Mouse (Mus musculus): ENCODE data around the gene Sec31a.

Gene Sec31a

GRCm38 (mm10) chr5:100349287-100350215, 66.5 kb downstream of the Sec31a start:
- no peak for DNase-seq (ENCODE audit: low read depth, low spot score)

- no peak for DNase-seq (ENCODE audit: low read depth, low spot score)
Measured at GRCm38 (mm10) chr5:100345118-100345517, 70.9 kb downstream of the Sec31a start.

- DNase-seq (ENCODE audit: low read depth, low spot score): no peak
Measured at GRCm38 (mm10) chr5:100343087-100343486, 72.9 kb downstream of the Sec31a start.

GRCm38 (mm10) chr5:100342422-100342821, 73.6 kb downstream of the Sec31a start:
- no peak for DNase-seq (ENCODE audit: low read depth, low spot score)

GRCm38 (mm10) chr5:100341042-100341441, 75.0 kb downstream of the Sec31a start:
- no peak for DNase-seq (ENCODE audit: low read depth, low spot score)

- no peak for DNase-seq (ENCODE audit: low read depth, low spot score)
Measured at GRCm38 (mm10) chr5:100337852-100338251, 78.2 kb downstream of the Sec31a start.

GRCm38 (mm10) chr5:100336876-100337275, 79.2 kb downstream of the Sec31a start:
- no peak for DNase-seq (ENCODE audit: low read depth, low spot score)

GRCm38 (mm10) chr5:100335581-100336080, 80.4 kb downstream of the Sec31a start:
- no peak for DNase-seq (ENCODE audit: low read depth, low spot score)

GRCm38 (mm10) chr5:100334686-100335085, 81.3 kb downstream of the Sec31a start:
- DNase-seq (ENCODE audit: low read depth, low spot score): no peak

GRCm38 (mm10) chr5:100333607-100334380, 82.2 kb downstream of the Sec31a start:
- DNase-seq (ENCODE audit: low read depth, low spot score): no peak

GRCm38 (mm10) chr5:100332300-100333004, 83.6 kb downstream of the Sec31a start:
- DNase-seq (ENCODE audit: low read depth, low spot score): no peak

GRCm38 (mm10) chr5:100331636-100332035, 84.4 kb downstream of the Sec31a start:
- DNase-seq (ENCODE audit: low read depth, low spot score): no peak

GRCm38 (mm10) chr5:100322081-100322480, 94.0 kb downstream of the Sec31a start:
- DNase-seq (ENCODE audit: low read depth, low spot score): peak; percentile 76

- no peak for DNase-seq (ENCODE audit: low read depth, low spot score)
Measured at GRCm38 (mm10) chr5:100317842-100318241, 98.2 kb downstream of the Sec31a start.

- DNase-seq (ENCODE audit: low read depth, low spot score): no peak
Measured at GRCm38 (mm10) chr5:100317010-100317409, 99.0 kb downstream of the Sec31a start.

GRCm38 (mm10) chr5:100315646-100316045, 100.4 kb downstream of the Sec31a start:
- DNase-seq (ENCODE audit: low read depth, low spot score): no peak

GRCm38 (mm10) chr5:100312391-100312790, 103.6 kb downstream of the Sec31a start:
- DNase-seq (ENCODE audit: low read depth, low spot score): no peak

All from retina, postnatal 7 days (tissue).